Mouse (Mus musculus) intestine, embryonic 15.5 days (tissue): ENCODE data around the gene 1700021F05Rik. TPM values are rescaled to one million over a fixed set of nuclear protein-coding genes. Genes with fewer than 3 reads are reported as not detected.

Experiments
- ATAC-seq: fragments of 200-750 bp; cut with Nextera tagmentation; 2 replicates; pipeline ENCODE4 v1.8.0; 2017; ENCODE audit warnings: moderate TSS enrichment, moderate library complexity
- H3K27ac ChIP-seq: fragments of 300-500 bp; sonication (generic); 2 replicates; pipeline ENCODE4 v1.5.1; 2015; ENCODE audit warnings: mild to moderate bottlenecking, inconsistent platforms
- H3K27me3 ChIP-seq: fragments of 300-500 bp; sonication (generic); replicated peaks from 2 replicates; pipeline ENCODE4 v1.6.1; 2015; ENCODE audit warnings: inconsistent platforms
- H3K36me3 ChIP-seq: fragments of 300-500 bp; sonication (generic); 2 replicates; pipeline ENCODE4 v1.6.1; 2015; ENCODE audit warnings: inconsistent platforms
- H3K4me1 ChIP-seq: fragments of 300-500 bp; sonication (generic); replicated peaks from 2 replicates; pipeline ENCODE4 v1.6.1; 2015; ENCODE audit warnings: inconsistent platforms
- H3K4me2 ChIP-seq: fragments of 300-500 bp; sonication (generic); replicated peaks from 2 replicates; pipeline ENCODE4 v1.6.1; 2015; ENCODE audit warnings: mild to moderate bottlenecking, inconsistent platforms
- H3K4me3 ChIP-seq: fragments of 300-500 bp; sonication (generic); replicated peaks from 2 replicates; pipeline ENCODE4 v1.5.1; 2015; ENCODE audit warnings: inconsistent platforms
- H3K9ac ChIP-seq: fragments of 300-500 bp; sonication (generic); 2 replicates; pipeline ENCODE4 v1.6.1; 2015; ENCODE audit warnings: inconsistent platforms
- H3K9me3 ChIP-seq: fragments of 300-500 bp; sonication (generic); 2 replicates; pipeline ENCODE4 v1.6.1; 2016; ENCODE audit warnings: inconsistent platforms
- WGBS: fragments of 180-500 bp; shearing (Covaris S2); methylation state at CpG from one replicate; pipeline ENCODE4 v1.1.7; 2015; 5-methylcytosine and 5-hydroxymethylcytosine counted together
- polyA plus RNA-seq: library from polyadenylated mRNA; unstranded; fragments of >200 nt; fragmentation: Nextera tagmentation; extraction: Ambion mirVana; gene quantifications from 2 replicates; pipeline ENCODE4 v1.2.1, GENCODE M21; 2015

The 1700021F05Rik gene
- polyA plus RNA-seq, 1 experiment from 2014 or later, result 77.4 TPM

GRCm38 (mm10) chr10:43478751-43479435 lies 61.9 kb downstream of the 1700021F05Rik start, which contains the start of gene Bend3:
Gene Bend3, plus strand, starts transcription at chr10:43478831.
- Histone ChIP-seq H3K9ac (peak within 1 kb of the TSS; percentile 93), H3K4me2 (peak within 1 kb of the TSS; percentile 88), H3K27ac (peak within 1 kb of the TSS; percentile 97), H3K9me3 (no peaks in the 10 kb centered on the region), H3K27me3 (no peaks in the 10 kb centered on the region), H3K4me3 (peak within 1 kb of the TSS; percentile 79), H3K36me3 (no peaks in the 10 kb centered on the region), H3K4me1 (peaks cover 22% of the 10 kb centered on the region; the same call in 1 of the 2 replicates)
- ATAC-seq, result peak; percentile 72
- WGBS, result under 1% methylated on average over 89 of the region's 101 CpGs

- H3K4me3 ChIP-seq, result peak overlapping the region; percentile 79
- 1% methylated on average over 42 of the region's 42 CpGs for WGBS
- peak; percentile 55 for ATAC-seq
Measured at GRCm38 (mm10) chr10:43477865-43478681, 62.7 kb downstream of the 1700021F05Rik start.

GRCm38 (mm10) chr10:43477459-43477858 lies 63.3 kb downstream of the 1700021F05Rik start:
- Histone ChIP-seq H3K27ac (0 out of 2 replicates have a peak overlapping the region, but pooled peaks have one; percentile 6), H3K4me2 (peak overlapping the region; percentile 88), H3K9ac (peak overlapping the region; percentile 93), H3K9me3 (no peaks in the 10 kb centered on the region), H3K4me3 (peak overlapping the region; percentile 79), H3K4me1 (peaks cover 12% of the 10 kb centered on the region; the same call in 1 of the 2 replicates), H3K27me3 (no peaks in the 10 kb centered on the region), H3K36me3 (no peaks in the 10 kb centered on the region)
- ATAC-seq, result no peak
- 25% methylated on average over 9 of the region's 9 CpGs for WGBS

More at GRCm38 (mm10) chr10:43477865-43478681, 62.7 kb downstream of the 1700021F05Rik start:
- peak overlapping the region; percentile 93 for H3K9ac ChIP-seq
- H3K27ac ChIP-seq, result peak overlapping the region; percentile 97
- no peaks in the 10 kb centered on the region for H3K9me3 ChIP-seq
- H3K4me1 ChIP-seq, result peaks cover 16% of the 10 kb centered on the region; the same call in 1 of the 2 replicates
- peak overlapping the region; percentile 88 for H3K4me2 ChIP-seq
- no peaks in the 10 kb centered on the region for H3K27me3 ChIP-seq
- H3K36me3 ChIP-seq, result no peaks in the 10 kb centered on the region

GRCm38 (mm10) chr10:43475376-43475775 lies 65.4 kb downstream of the 1700021F05Rik start:
- H3K4me3 ChIP-seq, result no peak overlapping the region
- 56% methylated on average over 4 of the region's 4 CpGs for WGBS
- H3K27me3 ChIP-seq, result no peaks in the 10 kb centered on the region
- no peak overlapping the region for H3K27ac ChIP-seq
- H3K9me3 ChIP-seq, result no peaks in the 10 kb centered on the region
- H3K4me1 ChIP-seq, result peaks cover 6% of the 10 kb centered on the region; the same call in 1 of the 2 replicates
- no peak overlapping the region for H3K4me2 ChIP-seq
- H3K9ac ChIP-seq, result no peak overlapping the region
- ATAC-seq, result no peak
- H3K36me3 ChIP-seq, result no peaks in the 10 kb centered on the region

Other genes with a start within 250 kb of the 1700021F05Rik start
- 3.0 and 3.1 TPM in 2 replicates for gene Bend3, start 62.2 kb downstream of the 1700021F05Rik start, polyA plus RNA-seq
- gene Gm9803, start 16.9 kb downstream of the 1700021F05Rik start, polyA plus RNA-seq, result 11.9 and 12.6 TPM in 2 replicates
- 189 and 204 TPM in 2 replicates for gene Cd24a, start 37.3 kb upstream of the 1700021F05Rik start, polyA plus RNA-seq